Mouse (Mus musculus) myocyte (in vitro differentiated cells): ENCODE measurements around the gene Tmem45b.

Experiments
- CEBPB ChIP-seq: IDR thresholded peaks from 2 replicates; pipeline ENCODE4 v1.6.1; 2011; ENCODE audit warnings: mild to moderate bottlenecking, moderate library complexity; ENCODE audit not compliant: poor library complexity, insufficient read depth, severe bottlenecking
- E2F4 ChIP-seq: IDR thresholded peaks from one replicate; pipeline ENCODE4 v1.6.1; 2011; ENCODE audit warnings: mild to moderate bottlenecking, control low read depth, moderate library complexity; ENCODE audit not compliant: insufficient read depth
- MAX ChIP-seq: IDR thresholded peaks from one replicate; pipeline ENCODE4 v1.6.1; 2011; ENCODE audit warnings: low read depth, mild to moderate bottlenecking, control low read depth
- MYOD1 ChIP-seq, 3 experiments: IDR thresholded peaks; one replicate each; pipeline ENCODE4 v1.6.1; 2011; ENCODE audit warnings: control low read depth in 2 of 3, low read depth in 2 of 3, mild to moderate bottlenecking in 2 of 3, moderate library complexity in 1 of 3; ENCODE audit not compliant: insufficient read length in 2 of 3, control insufficient read depth in 1 of 3
- MYOG ChIP-seq, 3 experiments: IDR thresholded peaks; one replicate each; pipeline ENCODE4 v1.6.1; 2011; ENCODE audit warnings: control low read depth in 2 of 3, low read depth in 2 of 3, mild to moderate bottlenecking in 2 of 3; ENCODE audit not compliant: insufficient read length in 2 of 3, control insufficient read depth in 1 of 3, insufficient read depth in 1 of 3
- POLR2A ChIP-seq: IDR thresholded peaks from one replicate; pipeline ENCODE4 v1.6.1; 2011; ENCODE audit warnings: low read depth, mild to moderate bottlenecking, control low read depth, moderate library complexity; ENCODE audit not compliant: insufficient read length
- POLR2AphosphoS2 ChIP-seq: IDR thresholded peaks from one replicate; pipeline ENCODE4 v1.6.1; 2011; ENCODE audit warnings: low read depth, control low read depth; ENCODE audit not compliant: insufficient read length
- REST ChIP-seq: IDR thresholded peaks from one replicate; pipeline ENCODE4 v1.6.1; 2011; ENCODE audit warnings: mild to moderate bottlenecking, control low read depth, moderate library complexity; ENCODE audit not compliant: insufficient read depth, insufficient read length
- SRF ChIP-seq: IDR thresholded peaks from one replicate; pipeline ENCODE4 v1.6.1; 2011; ENCODE audit warnings: low read depth; ENCODE audit not compliant: control insufficient read depth, insufficient read length
- TCF12 ChIP-seq: IDR thresholded peaks from one replicate; pipeline ENCODE4 v1.6.1; 2011; ENCODE audit warnings: mild to moderate bottlenecking, control low read depth; ENCODE audit not compliant: poor library complexity, insufficient read depth, severe bottlenecking
- TCF3 ChIP-seq: IDR thresholded peaks from one replicate; pipeline ENCODE4 v1.6.1; 2011; ENCODE audit warnings: low read depth, control low read depth; ENCODE audit not compliant: insufficient read length
- USF1 ChIP-seq: IDR thresholded peaks from one replicate; pipeline ENCODE4 v1.6.1; 2011; ENCODE audit warnings: low read depth, mild to moderate bottlenecking, control low read depth, moderate library complexity

GRCm38 (mm10) chr9:31437861-31438260, 26.4 kb downstream of the Tmem45b start:
- TF ChIP-seq USF1 (no peak), MAX (no peak), POLR2A (no peak), CEBPB (no peak), TCF12 (no peak), MYOD1 (IDR thresholded peaks at IDR 0.05; ENCODE audit: control insufficient read depth in 1 of 3, insufficient read length in 2 of 3, low read depth in 2 of 3) (no peak), MYOG (IDR thresholded peaks at IDR 0.05; ENCODE audit: control insufficient read depth in 1 of 3, insufficient read depth in 1 of 3, insufficient read length in 2 of 3, low read depth in 2 of 3) (no peak), E2F4 (no peak), REST (no peak), POLR2AphosphoS2 (no peak), TCF3 (no peak), SRF (no peak)
